Mouse (Mus musculus) midbrain, embryonic 14.5 days (tissue): ENCODE measurements around the gene Tmem131l. TPM values are rescaled to one million over a fixed set of nuclear protein-coding genes. Genes with fewer than 3 reads are reported as not detected.

Source experiments
- ATAC-seq: fragments of 200-750 bp; cut with Nextera tagmentation; 2 replicates; pipeline ENCODE4 v1.8.0; 2017; ENCODE audit warnings: moderate number of reproducible peaks, moderate library complexity; ENCODE audit not compliant: low FRiP score, low TSS enrichment
- DNase-seq: peaks from one replicate; pipeline ENCODE4 v3.0.0-alpha.2; 2015
- H3K27ac ChIP-seq: fragments of 300-500 bp; sonication (generic); replicated peaks from 2 replicates; pipeline ENCODE4 v1.5.1; 2014; ENCODE audit warnings: mild to moderate bottlenecking, low read depth, low read length, moderate library complexity
- H3K27me3 ChIP-seq: fragments of 300-500 bp; sonication (generic); 2 replicates; pipeline ENCODE4 v1.6.1; 2014; ENCODE audit warnings: low read length, control low read depth, mixed read lengths; ENCODE audit not compliant: control insufficient read depth, insufficient read depth
- H3K36me3 ChIP-seq: fragments of 300-500 bp; sonication (generic); 2 replicates; pipeline ENCODE4 v1.6.1; 2014; ENCODE audit warnings: low read length, control low read depth; ENCODE audit not compliant: control insufficient read depth, insufficient read depth
- H3K4me1 ChIP-seq: fragments of 300-500 bp; sonication (generic); 2 replicates; pipeline ENCODE4 v1.6.1; 2014; ENCODE audit warnings: mild to moderate bottlenecking, antibody characterized with exemption, low read length, control low read depth; ENCODE audit not compliant: control insufficient read depth, insufficient read depth
- H3K4me2 ChIP-seq: fragments of 300-500 bp; sonication (generic); 2 replicates; pipeline ENCODE4 v1.6.1; 2014; ENCODE audit warnings: mild to moderate bottlenecking, low read length, moderate library complexity
- H3K4me3 ChIP-seq: fragments of 300-500 bp; sonication (generic); replicated peaks from 2 replicates; pipeline ENCODE4 v1.5.1; 2014; ENCODE audit warnings: low read depth, low read length
- H3K9ac ChIP-seq: fragments of 300-500 bp; sonication (generic); replicated peaks from 2 replicates; pipeline ENCODE4 v1.6.1; 2014; ENCODE audit warnings: mild to moderate bottlenecking, low read length, moderate library complexity
- H3K9me3 ChIP-seq: fragments of 300-500 bp; sonication (generic); 2 replicates; pipeline ENCODE4 v1.6.1; 2016; ENCODE audit warnings: low read length, control low read depth, mixed read lengths; ENCODE audit not compliant: control insufficient read depth
- WGBS: fragments of 180-500 bp; shearing (Covaris S2); extraction: QIAGEN DNeasy Blood & Tissue Kit; methylation state at CpG from one replicate; pipeline ENCODE4 v1.1.7; 2014; 5-methylcytosine and 5-hydroxymethylcytosine counted together
- polyA plus RNA-seq: library from polyadenylated mRNA; unstranded; fragments of >200 nt; fragmentation: Nextera tagmentation; extraction: Ambion mirVana; gene quantifications from 2 replicates; pipeline ENCODE4 v1.2.1, GENCODE M21; 2014

Gene Tmem131l
- polyA plus RNA-seq, 1 experiment from 2014 or later: 90.7 TPM

DNA sequence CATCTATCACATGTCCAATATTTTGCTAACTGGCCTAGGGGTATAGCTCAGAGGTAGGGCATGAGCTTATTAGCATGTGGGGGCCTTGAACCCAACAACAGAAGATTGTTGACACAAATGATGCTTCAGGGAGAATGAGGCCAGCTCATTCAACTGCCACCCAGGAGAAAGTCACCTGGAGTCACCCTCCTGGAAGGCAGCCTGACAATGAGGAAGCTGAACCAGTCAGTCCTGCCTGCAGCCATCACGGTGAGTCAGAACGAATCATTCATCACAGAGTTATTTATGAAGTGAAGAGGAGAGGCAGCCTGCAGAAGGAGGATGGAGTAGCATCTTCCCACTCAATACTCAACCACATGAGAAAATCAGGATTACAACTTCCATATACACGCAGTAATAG, 124.9 kb downstream of the Tmem131l start:
- 96% methylated on average over 3 of the region's 3 CpGs for WGBS
- H3K4me3 ChIP-seq: no peak overlapping the region
- no peak overlapping the region for H3K9ac ChIP-seq
- no peaks in the 10 kb centered on the region for H3K27me3 ChIP-seq
- no peak overlapping the region for H3K4me2 ChIP-seq
- ATAC-seq: no peak
- H3K27ac ChIP-seq: no peak overlapping the region
- peaks cover 93% of the 10 kb centered on the region for H3K36me3 ChIP-seq
- DNase-seq: no peak
- H3K4me1 ChIP-seq: no peaks in the 10 kb centered on the region
- no peaks in the 10 kb centered on the region for H3K9me3 ChIP-seq

GRCm38 (mm10) chr3:83910707-83911106, 129.3 kb downstream of the Tmem131l start:
- H3K27ac ChIP-seq: no peak overlapping the region
- no peaks in the 10 kb centered on the region for H3K4me1 ChIP-seq
- no peak overlapping the region for H3K4me2 ChIP-seq
- no peak overlapping the region for H3K9ac ChIP-seq
- no peak overlapping the region for H3K4me3 ChIP-seq
- H3K36me3 ChIP-seq: peaks cover 86% of the 10 kb centered on the region
- no peaks in the 10 kb centered on the region for H3K9me3 ChIP-seq
- ATAC-seq: no peak
- 96% methylated on average over 5 of the region's 5 CpGs for WGBS
- H3K27me3 ChIP-seq: no peaks in the 10 kb centered on the region
- no peak for DNase-seq

GRCm38 (mm10) chr3:83906185-83906584, 133.8 kb downstream of the Tmem131l start:
- H3K9ac ChIP-seq: no peak overlapping the region
- peaks cover 89% of the 10 kb centered on the region for H3K36me3 ChIP-seq
- H3K9me3 ChIP-seq: no peaks in the 10 kb centered on the region
- no peaks in the 10 kb centered on the region for H3K27me3 ChIP-seq
- H3K4me2 ChIP-seq: no peak overlapping the region
- no peaks in the 10 kb centered on the region for H3K4me1 ChIP-seq
- no peak overlapping the region for H3K27ac ChIP-seq
- ATAC-seq (no peak), DNase-seq (no peak)
- WGBS: 97% methylated on average over 9 of the region's 9 CpGs
- H3K4me3 ChIP-seq: no peak overlapping the region

GRCm38 (mm10) chr3:83905161-83905560, 134.8 kb downstream of the Tmem131l start:
- no peak for ATAC-seq
- Histone ChIP-seq H3K9me3 (no peaks in the 10 kb centered on the region), H3K36me3 (peaks cover 89% of the 10 kb centered on the region), H3K4me3 (no peak overlapping the region), H3K27ac (no peak overlapping the region), H3K9ac (no peak overlapping the region), H3K27me3 (no peaks in the 10 kb centered on the region), H3K4me2 (no peak overlapping the region), H3K4me1 (no peaks in the 10 kb centered on the region)
- DNase-seq: no peak
- 80% methylated on average over 6 of the region's 6 CpGs for WGBS

DNA sequence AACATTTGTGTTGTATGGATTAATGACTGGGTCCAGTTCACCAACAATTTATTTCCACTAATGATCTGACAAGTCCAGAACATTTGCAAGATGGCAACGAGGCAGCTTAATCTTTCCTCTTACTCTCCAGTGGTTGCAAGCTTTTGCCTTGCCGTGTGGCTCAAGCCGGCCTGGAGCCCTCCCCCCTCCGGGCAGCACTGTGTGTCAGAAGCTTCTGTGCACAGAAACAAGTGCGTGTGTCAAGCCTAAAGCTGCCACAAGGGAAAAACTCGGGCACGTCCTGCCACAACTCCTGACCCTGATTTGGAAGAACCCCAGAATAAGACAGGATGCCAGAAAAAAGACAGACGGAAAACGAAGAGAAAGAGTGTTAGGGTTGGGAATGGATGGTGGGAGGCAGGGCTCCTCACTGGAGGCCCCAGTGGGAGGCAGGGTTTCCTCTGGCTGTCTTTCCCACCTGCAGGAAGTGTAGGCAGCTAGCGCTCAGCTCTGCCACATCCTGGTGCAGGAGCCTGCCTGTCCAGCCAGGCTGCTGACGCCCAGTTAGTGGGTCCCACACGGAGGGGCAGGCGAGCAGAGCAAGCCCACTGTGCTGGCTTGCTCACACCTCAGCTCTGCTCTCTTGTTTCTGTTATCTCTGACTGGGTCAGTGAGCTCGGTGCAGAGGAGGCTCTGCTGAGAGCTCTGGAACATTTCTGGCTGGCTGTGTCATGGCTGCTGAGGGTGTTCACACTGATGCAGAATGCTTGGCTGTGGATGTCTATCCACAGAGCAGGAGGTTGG, 135.6 kb downstream of the Tmem131l start:
- no peaks in the 10 kb centered on the region for H3K27me3 ChIP-seq
- H3K9ac ChIP-seq: no peak overlapping the region
- H3K36me3 ChIP-seq: peaks cover 90% of the 10 kb centered on the region
- no peak overlapping the region for H3K27ac ChIP-seq
- no peak overlapping the region for H3K4me3 ChIP-seq
- ATAC-seq (no peak), DNase-seq (no peak)
- H3K4me2 ChIP-seq: no peak overlapping the region
- H3K4me1 ChIP-seq: no peaks in the 10 kb centered on the region
- H3K9me3 ChIP-seq: no peaks in the 10 kb centered on the region
- 82% methylated on average over 14 of the region's 14 CpGs for WGBS

GRCm38 (mm10) chr3:83902943-83903342, 137.0 kb downstream of the Tmem131l start:
- no peaks in the 10 kb centered on the region for H3K27me3 ChIP-seq
- H3K4me1 ChIP-seq: no peaks in the 10 kb centered on the region
- no peak overlapping the region for H3K4me3 ChIP-seq
- H3K9ac ChIP-seq: no peak overlapping the region
- H3K9me3 ChIP-seq: no peaks in the 10 kb centered on the region
- no peak overlapping the region for H3K27ac ChIP-seq
- no peak for DNase-seq
- H3K36me3 ChIP-seq: peaks cover 96% of the 10 kb centered on the region
- no peak for ATAC-seq
- H3K4me2 ChIP-seq: no peak overlapping the region
- 96% methylated on average over 5 of the region's 5 CpGs for WGBS

DNA sequence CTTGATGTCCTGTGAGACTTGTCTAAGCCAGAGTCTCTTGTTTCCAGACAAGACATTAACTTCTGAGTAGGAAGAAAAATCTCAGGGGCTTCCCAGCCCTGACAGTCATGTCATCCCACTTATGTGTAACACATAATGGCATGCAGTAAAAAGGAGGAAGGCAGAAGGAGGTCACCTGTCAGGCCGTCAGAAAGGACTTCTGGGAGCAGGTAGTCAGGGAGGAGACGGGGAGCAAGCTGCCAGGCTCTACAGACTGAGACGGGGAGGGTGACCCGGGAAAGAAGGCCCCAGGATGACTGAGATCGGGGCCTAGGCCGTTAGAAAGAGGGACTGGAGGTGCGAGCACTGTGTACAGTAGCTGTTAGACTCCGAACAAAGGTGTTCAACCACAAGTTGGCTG, 137.5 kb downstream of the Tmem131l start:
- Histone ChIP-seq H3K9me3 (no peaks in the 10 kb centered on the region), H3K4me3 (no peak overlapping the region), H3K27me3 (no peaks in the 10 kb centered on the region), H3K9ac (no peak overlapping the region), H3K4me2 (no peak overlapping the region), H3K4me1 (no peaks in the 10 kb centered on the region), H3K36me3 (peaks cover 99% of the 10 kb centered on the region), H3K27ac (no peak overlapping the region)
- DNase-seq (no peak), ATAC-seq (no peak)
- 93% methylated on average over 8 of the region's 8 CpGs for WGBS

DNA sequence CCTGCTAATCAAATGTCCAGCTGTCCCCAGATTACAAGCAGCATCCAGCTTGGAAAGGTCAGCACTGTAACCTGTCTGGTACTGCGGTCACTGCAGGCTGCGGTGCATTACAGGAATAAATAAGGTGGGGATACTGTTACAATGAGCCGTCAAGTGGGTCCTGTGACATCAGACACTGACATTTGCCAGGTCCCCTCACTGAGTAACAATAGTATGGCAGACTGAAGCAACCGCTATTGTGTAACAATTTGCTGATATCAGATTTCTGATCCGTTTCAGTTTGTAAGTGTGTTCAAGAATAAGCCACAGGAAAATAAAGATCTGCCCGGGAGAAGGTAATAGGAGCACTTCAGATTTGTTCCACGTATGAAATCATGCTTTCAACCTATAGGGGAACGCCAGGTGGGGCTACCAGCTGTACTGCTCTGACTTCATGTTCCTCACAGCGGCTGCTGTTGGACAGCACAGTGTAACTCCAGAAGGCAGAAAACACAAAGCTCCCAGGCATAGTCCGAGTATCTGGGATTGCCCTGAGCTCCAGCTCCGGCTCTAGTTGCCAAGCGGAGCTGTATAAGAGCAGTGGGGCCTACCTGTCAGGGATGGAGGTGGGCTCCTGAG, 139.1 kb downstream of the Tmem131l start:
- DNase-seq (no peak), ATAC-seq (no peak)
- Histone ChIP-seq H3K9me3 (no peaks in the 10 kb centered on the region), H3K4me1 (no peaks in the 10 kb centered on the region), H3K4me3 (no peak overlapping the region), H3K27me3 (no peaks in the 10 kb centered on the region), H3K36me3 (peaks cover 95% of the 10 kb centered on the region), H3K4me2 (no peak overlapping the region), H3K9ac (no peak overlapping the region), H3K27ac (no peak overlapping the region)
- 94% methylated on average over 12 of the region's 12 CpGs for WGBS

GRCm38 (mm10) chr3:83899556-83899955, 140.4 kb downstream of the Tmem131l start:
- 59% methylated on average over 8 of the region's 8 CpGs for WGBS
- DNase-seq: peak; percentile 77
- Histone ChIP-seq H3K4me3 (no peak overlapping the region), H3K27me3 (no peaks in the 10 kb centered on the region), H3K9me3 (no peaks in the 10 kb centered on the region), H3K4me2 (no peak overlapping the region), H3K36me3 (peaks cover 87% of the 10 kb centered on the region), H3K4me1 (no peaks in the 10 kb centered on the region), H3K27ac (no peak overlapping the region), H3K9ac (no peak overlapping the region)
- peak; percentile 31; the same call in 1 of the 2 replicates for ATAC-seq
